Mouse (Mus musculus) MEL (cell line): Measurements from ENCODE around the gene Noa1. TPM values are rescaled to one million over a fixed set of nuclear protein-coding genes. Genes with fewer than 3 reads are reported as not detected.

Experiments used
- DNase-seq: peaks from one replicate; pipeline ENCODE4 v3.0.0; 2011; ENCODE audit warnings: low read depth, low spot score
- H3K27ac ChIP-seq: 2 replicates; pipeline ENCODE4 v1.5.1; 2012; ENCODE audit warnings: low read depth, mild to moderate bottlenecking, control low read depth, low read length, moderate library complexity; ENCODE audit not compliant: control insufficient read depth
- H3K27me3 ChIP-seq, 2 experiments: fragments of 150-350 bp in 1 of 2; sonication (generic) in 1 of 2; 2 replicates each; pipeline ENCODE4 v1.6.1; 2012; ENCODE audit warnings: low read length in 2 of 2, mild to moderate bottlenecking in 2 of 2, improper control_type of control experiment in 1 of 2, moderate library complexity in 1 of 2; ENCODE audit not compliant: insufficient read depth in 2 of 2, control insufficient read depth in 1 of 2
- H3K36me3 ChIP-seq, 2 experiments: 2 replicates each; pipeline ENCODE4 v1.6.1; 2012 to 2014; ENCODE audit warnings: low read length in 2 of 2, improper control_type of control experiment in 1 of 2, inconsistent platforms in 1 of 2, mild to moderate bottlenecking in 1 of 2; ENCODE audit not compliant: insufficient read depth in 2 of 2, control insufficient read depth in 1 of 2
- H3K4me1 ChIP-seq, 2 experiments: fragments of 150-350 bp in 1 of 2; sonication (generic) in 1 of 2; 2 replicates each; pipeline ENCODE4 v1.6.1; 2012; ENCODE audit warnings: low read length in 2 of 2, improper control_type of control experiment in 1 of 2, mild to moderate bottlenecking in 1 of 2; ENCODE audit not compliant: insufficient read depth in 2 of 2, control insufficient read depth in 1 of 2
- H3K4me3 ChIP-seq, 2 experiments: fragments of 150-350 bp in 1 of 2; sonication (generic) in 1 of 2; 2 replicates each; pipeline ENCODE4 v1.5.1; 2012; ENCODE audit warnings: low read depth in 2 of 2, low read length in 2 of 2, mild to moderate bottlenecking in 2 of 2, moderate library complexity in 2 of 2, control low read depth in 1 of 2, improper control_type of control experiment in 1 of 2; ENCODE audit not compliant: control insufficient read depth in 1 of 2, insufficient read depth in 1 of 2
- H3K79me2 ChIP-seq: 2 replicates; pipeline ENCODE4 v1.6.1; 2012; ENCODE audit warnings: mild to moderate bottlenecking, low read length, moderate library complexity; ENCODE audit not compliant: control insufficient read depth, poor library complexity, insufficient read depth
- H3K9ac ChIP-seq: 2 replicates; pipeline ENCODE4 v1.6.1; 2012; ENCODE audit warnings: low read depth, mild to moderate bottlenecking, control low read depth, low read length, moderate library complexity; ENCODE audit not compliant: control insufficient read depth, poor library complexity, severe bottlenecking
- H3K9me3 ChIP-seq: fragments of 150-350 bp; sonication (generic); replicated peaks from 2 replicates; pipeline ENCODE4 v1.6.1; 2012; ENCODE audit warnings: mild to moderate bottlenecking, low read length, improper control_type of control experiment, moderate library complexity; ENCODE audit not compliant: insufficient read depth
- CHD1 ChIP-seq: IDR thresholded peaks from 2 replicates; pipeline ENCODE4 v1.6.1; 2012; ENCODE audit warnings: low read depth, mild to moderate bottlenecking, inconsistent platforms, low read length, improper control_type of control experiment
- CHD2 ChIP-seq: IDR thresholded peaks from 2 replicates; pipeline ENCODE4 v1.6.1; 2011; ENCODE audit warnings: low read length, improper control_type of control experiment
- CTCF ChIP-seq, 3 experiments: IDR thresholded peaks in 2 of 3; conservative IDR thresholded peaks in 1 of 3; 2 replicates each; pipeline ENCODE4 v1.5.1; 2011 to 2012; ENCODE audit warnings: low read length in 3 of 3, low read depth in 2 of 3, mild to moderate bottlenecking in 2 of 3, improper control_type of control experiment in 1 of 3, inconsistent platforms in 1 of 3, mixed read lengths in 1 of 3, moderate library complexity in 1 of 3; ENCODE audit not compliant: control insufficient read depth in 1 of 3, insufficient read depth in 1 of 3, poor library complexity in 1 of 3, severe bottlenecking in 1 of 3
- E2F4 ChIP-seq: IDR thresholded peaks from 2 replicates; pipeline ENCODE4 v1.6.1; 2011; ENCODE audit warnings: low read depth, low read length, improper control_type of control experiment, borderline replicate concordance
- ELF1 ChIP-seq: IDR thresholded peaks from 2 replicates; pipeline ENCODE4 v1.6.1; 2014; ENCODE audit warnings: low read depth, mild to moderate bottlenecking, inconsistent platforms, low read length, improper control_type of control experiment, moderate library complexity
- EP300 ChIP-seq, 2 experiments: IDR thresholded peaks; 2 replicates each; pipeline ENCODE4 v1.6.1; 2011; ENCODE audit warnings: improper control_type of control experiment in 2 of 2, low read length in 2 of 2, low read depth in 1 of 2, mild to moderate bottlenecking in 1 of 2
- ETS1 ChIP-seq: IDR thresholded peaks from 2 replicates; pipeline ENCODE4 v1.6.1; 2012; ENCODE audit warnings: low read depth, mild to moderate bottlenecking, inconsistent platforms, low read length, improper control_type of control experiment, moderate library complexity
- GABPA ChIP-seq: IDR thresholded peaks from 2 replicates; pipeline ENCODE4 v1.6.1; 2012; ENCODE audit warnings: low read depth, mild to moderate bottlenecking, inconsistent platforms, low read length, improper control_type of control experiment, moderate library complexity
- GATA1 ChIP-seq: IDR thresholded peaks from 2 replicates; pipeline ENCODE4 v1.6.1; 2011; ENCODE audit warnings: low read depth, low read length, improper control_type of control experiment
- MAFK ChIP-seq: IDR thresholded peaks from 2 replicates; pipeline ENCODE4 v1.6.1; 2011; ENCODE audit warnings: low read depth, mild to moderate bottlenecking, low read length, improper control_type of control experiment, borderline replicate concordance
- MAZ ChIP-seq: IDR thresholded peaks from 2 replicates; pipeline ENCODE4 v1.6.1; 2012; ENCODE audit warnings: low read depth, mild to moderate bottlenecking, inconsistent platforms, low read length, improper control_type of control experiment
- MEF2A ChIP-seq: IDR thresholded peaks from 2 replicates; pipeline ENCODE4 v1.6.1; 2014; ENCODE audit warnings: low read depth, mild to moderate bottlenecking, inconsistent platforms, low read length, improper control_type of control experiment; ENCODE audit not compliant: poor library complexity, insufficient replicate concordance, severe bottlenecking; ENCODE audit errors: extremely low read depth
- MXI1 ChIP-seq: IDR thresholded peaks from 2 replicates; pipeline ENCODE4 v1.6.1; 2011; ENCODE audit warnings: mild to moderate bottlenecking, low read depth, low read length, improper control_type of control experiment
- MYB ChIP-seq: IDR thresholded peaks from 2 replicates; pipeline ENCODE4 v1.6.1; 2011; ENCODE audit warnings: mild to moderate bottlenecking, low read depth, low read length, improper control_type of control experiment
- MYC ChIP-seq: IDR thresholded peaks from 2 replicates; pipeline ENCODE4 v1.6.1; 2011; ENCODE audit warnings: low read depth, mild to moderate bottlenecking, low read length, improper control_type of control experiment, moderate library complexity
- NELFE ChIP-seq: IDR thresholded peaks from 2 replicates; pipeline ENCODE4 v1.6.1; 2011; ENCODE audit warnings: low read depth, low read length, improper control_type of control experiment
- POLR2A ChIP-seq, 2 experiments: IDR thresholded peaks; 2 replicates each; pipeline ENCODE4 v1.6.1; 2011 to 2012; ENCODE audit warnings: low read length in 2 of 2, mild to moderate bottlenecking in 2 of 2, control low read depth in 1 of 2, improper control_type of control experiment in 1 of 2, low read depth in 1 of 2, moderate library complexity in 1 of 2; ENCODE audit not compliant: control insufficient read depth in 1 of 2, insufficient read depth in 1 of 2, poor library complexity in 1 of 2
- POLR2AphosphoS2 ChIP-seq: IDR thresholded peaks from 2 replicates; pipeline ENCODE4 v1.6.1; 2011; ENCODE audit warnings: low read length, improper control_type of control experiment
- POLR2AphosphoS5 ChIP-seq: IDR thresholded peaks from 2 replicates; pipeline ENCODE4 v1.6.1; 2012; ENCODE audit warnings: low read depth, borderline replicate concordance, mild to moderate bottlenecking, inconsistent platforms, low read length, moderate library complexity, mixed read lengths
- RAD21 ChIP-seq: IDR thresholded peaks from 2 replicates; pipeline ENCODE4 v1.6.1; 2011; ENCODE audit warnings: mild to moderate bottlenecking, low read depth, low read length, improper control_type of control experiment
- RCOR1 ChIP-seq: IDR thresholded peaks from 2 replicates; pipeline ENCODE4 v1.6.1; 2012; ENCODE audit warnings: low read depth, mild to moderate bottlenecking, inconsistent platforms, low read length, improper control_type of control experiment
- SIN3A ChIP-seq: IDR thresholded peaks from 2 replicates; pipeline ENCODE4 v1.6.1; 2012; ENCODE audit warnings: low read length, improper control_type of control experiment, inconsistent platforms
- SMC3 ChIP-seq: IDR thresholded peaks from 2 replicates; pipeline ENCODE4 v1.6.1; 2011; ENCODE audit warnings: low read depth, low read length, improper control_type of control experiment
- TAL1 ChIP-seq: IDR thresholded peaks from 2 replicates; pipeline ENCODE4 v1.6.1; 2012; ENCODE audit warnings: mild to moderate bottlenecking, inconsistent platforms, low read length, moderate library complexity, mixed read lengths
- TBP ChIP-seq: IDR thresholded peaks from 2 replicates; pipeline ENCODE4 v1.8.0; 2011; ENCODE audit warnings: low read depth, low read length, improper control_type of control experiment
- USF1 ChIP-seq: IDR thresholded peaks from 2 replicates; pipeline ENCODE4 v1.6.1; 2014; ENCODE audit warnings: low read depth, mild to moderate bottlenecking, inconsistent platforms, low read length, improper control_type of control experiment, moderate library complexity
- USF2 ChIP-seq, 2 experiments: IDR thresholded peaks; 2 replicates each; pipeline ENCODE4 v1.6.1; 2011 to 2012; ENCODE audit warnings: improper control_type of control experiment in 2 of 2, low read length in 2 of 2, borderline replicate concordance in 1 of 2, inconsistent platforms in 1 of 2, low read depth in 1 of 2, mild to moderate bottlenecking in 1 of 2; ENCODE audit not compliant: insufficient read depth in 1 of 2
- ZC3H11A ChIP-seq: IDR thresholded peaks from 2 replicates; pipeline ENCODE4 v1.6.1; 2012; ENCODE audit warnings: low read depth, mild to moderate bottlenecking, inconsistent platforms, low read length, improper control_type of control experiment
- ZKSCAN1 ChIP-seq: IDR thresholded peaks from 2 replicates; pipeline ENCODE4 v1.6.1; 2012; ENCODE audit warnings: low read depth, mild to moderate bottlenecking, inconsistent platforms, low read length, improper control_type of control experiment, moderate library complexity
- ZNF384 ChIP-seq: IDR thresholded peaks from 2 replicates; pipeline ENCODE4 v1.6.1; 2012; ENCODE audit warnings: low read depth, mild to moderate bottlenecking, inconsistent platforms, low read length, improper control_type of control experiment
- polyA plus RNA-seq, 2 experiments: library from polyadenylated mRNA; stranded (reverse) in 1 of 2; unstranded in 1 of 2; fragments of >175 nt in 1 of 2; fragments of >200 nt in 1 of 2; gene quantifications; 2 replicates each; pipeline versions ENCODE4 v1.2.1 to v1.2.4; 2012; ENCODE audit warnings: low replicate concordance in 2 of 2, low read depth in 1 of 2; ENCODE audit not compliant: insufficient read length in 2 of 2, insufficient read depth in 1 of 2, missing spikeins in 1 of 2
- total RNA-seq: library from RNA; depleted of rRNA; stranded (reverse); fragments of 300-350 nt; gene quantifications from 2 replicates; pipeline ENCODE4 v1.2.3, GENCODE M21; 2012

Gene Noa1
- total and polyA plus RNA-seq, 3 experiments, result 52.4 to 265 (median 96.2) TPM

GRCm38 (mm10) chr5:77266886-77267401, 42.9 kb downstream of the Noa1 start (continued):
- TF ChIP-seq CTCF (IDR thresholded peaks at IDR 0.05 in 2 of 3, conservative IDR thresholded peaks at IDR 0.05 in 1 of 3; ENCODE audit: control insufficient read depth in 1 of 3, insufficient read depth in 1 of 3, low read depth in 2 of 3, low read length in 3 of 3, poor library complexity in 1 of 3, severe bottlenecking in 1 of 3), result no peak
- no peak for TF ChIP-seq NELFE
- no peak for TF ChIP-seq GABPA
- TF ChIP-seq TBP, result peak; percentile 73
- TF ChIP-seq ELF1, result no peak
- TF ChIP-seq ZKSCAN1, result no peak
- TF ChIP-seq MAZ, result no peak
- no peak for TF ChIP-seq RCOR1
- TF ChIP-seq MYB, result no peak
- no peak for TF ChIP-seq CHD2
- TF ChIP-seq CHD1, result no peak
- TF ChIP-seq POLR2AphosphoS2, result peak; percentile 23; the same call in 1 of the 2 replicates
- TF ChIP-seq POLR2AphosphoS5, result no peak
- peak; percentile 93 for TF ChIP-seq SIN3A

GRCm38 (mm10) chr5:77266066-77266885, 43.6 kb downstream of the Noa1 start:
- Histone ChIP-seq H3K4me3 (peak overlapping the region; percentile 89 to 93), H3K4me1 (0 out of 4 replicates have a peak, but pooled peaks cover 0 to 5% of the 10 kb centered on the region in 2 experiments), H3K36me3 (peaks cover 19 to 20% of the 10 kb centered on the region in 2 experiments), H3K79me2 (peaks cover 51% of the 10 kb centered on the region), H3K9ac (peak overlapping the region; percentile 89), H3K27ac (peak overlapping the region; percentile 85), H3K27me3 (no peaks in the 10 kb centered on the region), H3K9me3 (no peaks in the 10 kb centered on the region)
- peak; percentile 57 for DNase-seq
- TF ChIP-seq MYB, result no peak
- no peak for TF ChIP-seq SMC3
- no peak for TF ChIP-seq MEF2A
- no peak for TF ChIP-seq GABPA
- no peak for TF ChIP-seq RAD21
- TF ChIP-seq ELF1, result peak; percentile 52; the same call in 1 of the 2 replicates
- peak; percentile 31 to 52; a peak in 1 of 4 replicates for TF ChIP-seq POLR2A (IDR thresholded peaks at IDR 0.05; ENCODE audit: control insufficient read depth in 1 of 2, insufficient read depth in 1 of 2, low read depth in 1 of 2, low read length in 2 of 2, poor library complexity in 1 of 2)
- TF ChIP-seq RCOR1, result no peak
- TF ChIP-seq ZKSCAN1, result no peak
- TF ChIP-seq GATA1, result no peak
- TF ChIP-seq USF1, result no peak
- TF ChIP-seq SIN3A, result 0 out of 2 replicates have a peak, but pooled peaks have one; percentile 53
- no peak for TF ChIP-seq ZC3H11A
- no peak for TF ChIP-seq ETS1
- TF ChIP-seq MAFK, result no peak
- no peak for TF ChIP-seq POLR2AphosphoS2
- TF ChIP-seq E2F4, result no peak
- TF ChIP-seq MAZ, result no peak
- TF ChIP-seq POLR2AphosphoS5, result no peak
- no peak for TF ChIP-seq MYC
- TF ChIP-seq USF2 (IDR thresholded peaks at IDR 0.05; ENCODE audit: borderline replicate concordance in 1 of 2, insufficient read depth in 1 of 2, low read depth in 1 of 2, low read length in 2 of 2), result no peak
- TF ChIP-seq TAL1, result no peak
- no peak for TF ChIP-seq TBP
- no peak for TF ChIP-seq ZNF384
- TF ChIP-seq CHD1, result no peak; the same call in 1 of the 2 replicates
- TF ChIP-seq EP300 (IDR thresholded peaks at IDR 0.05; ENCODE audit: low read depth in 1 of 2, low read length in 2 of 2), result no peak
- TF ChIP-seq MXI1, result peak; percentile 38; the same call in 1 of the 2 replicates
